Mouse (Mus musculus) frontal cortex, postnatal 10 days (tissue): ENCODE measurements at regions not wholly inside any gene's neighbourhood (a gene's known extent, or its start where the extent isn't known, plus 50 kb on each side); places are given as distances from the start of the nearest gene placed in this dataset.

Source experiments
- DNase-seq, 2 experiments: peaks; one replicate each; pipeline ENCODE4 v3.0.0; 2022; ENCODE audit warnings: low spot score in 2 of 2, mixed read lengths in 1 of 2

DNA sequence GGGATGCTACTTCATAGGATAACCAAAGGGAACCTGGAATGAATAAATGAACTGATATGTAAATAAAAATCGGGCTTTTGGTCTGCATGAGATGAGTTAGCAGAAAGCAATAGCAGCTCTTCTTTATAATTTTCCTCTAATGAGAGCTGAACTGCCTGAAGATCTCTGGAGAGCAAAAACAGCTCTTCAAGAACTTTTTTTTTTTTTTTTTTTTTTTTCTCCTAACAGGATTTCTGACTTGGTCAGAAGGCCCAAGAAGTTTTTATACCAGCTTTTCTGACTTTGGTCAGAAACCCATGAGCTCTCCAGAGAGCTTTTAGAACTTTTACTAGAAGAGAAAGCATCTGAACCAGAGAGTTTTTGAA, 79.6 kb upstream of the Ptprk start:
- DNase-seq = no peak

DNA sequence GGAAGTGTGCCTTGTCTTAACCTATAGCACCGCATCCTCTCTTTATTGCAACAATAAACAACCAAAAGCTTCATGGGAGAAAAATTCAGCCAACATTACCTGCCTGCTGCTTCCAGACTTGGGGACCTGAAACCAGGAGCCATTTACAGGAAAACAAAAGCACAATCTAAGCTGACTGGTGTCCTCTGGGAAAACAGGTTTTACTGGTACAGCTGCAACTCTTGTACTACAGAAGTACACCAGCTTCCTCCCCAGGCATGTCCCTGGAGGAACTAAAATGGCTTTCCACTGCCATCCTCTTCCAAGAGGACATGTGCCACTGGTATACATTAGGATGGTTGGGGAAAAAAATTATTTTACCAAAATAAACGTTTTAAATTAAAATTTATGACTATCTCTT, 63.9 kb upstream of the Ptprk start:
- no peak for DNase-seq

DNA sequence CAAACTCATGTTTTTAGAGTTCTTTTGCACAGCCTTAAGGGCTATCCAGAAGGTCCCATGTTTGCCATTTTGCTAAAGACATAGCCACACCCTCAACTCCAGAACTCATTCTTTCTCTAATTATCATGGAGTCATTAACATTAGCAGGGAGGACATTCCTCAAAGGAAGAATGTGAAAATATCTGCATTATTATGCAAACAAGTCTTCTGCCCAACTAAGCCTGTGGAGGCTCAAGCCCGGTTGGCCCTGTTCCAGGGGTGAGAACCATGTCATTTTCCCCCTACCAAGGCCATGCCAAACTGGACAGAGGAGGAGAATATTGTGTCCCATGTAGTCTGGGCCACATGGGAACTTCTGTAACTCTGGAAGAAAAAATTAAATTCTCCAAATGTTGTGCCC, 62.5 kb upstream of the Ptprk start:
- DNase-seq = no peak

GRCm38 (mm10) chr10:28013401-28013800, 61.2 kb upstream of the Ptprk start:
- no peak for DNase-seq

GRCm38 (mm10) chr10:28014306-28014825, 60.3 kb upstream of the Ptprk start:
- no peak for DNase-seq
